Mouse (Mus musculus): ENCODE data around the gene BC005537.

- no peak for TF ChIP-seq CTCF (IDR thresholded peaks at IDR 0.05; ENCODE audit: insufficient read depth, low read depth, low read length)
- TF ChIP-seq POLR2A (IDR thresholded peaks at IDR 0.05; ENCODE audit: insufficient read depth, low read depth, low read length): no peak
Observed at GRCm38 (mm10) chr13:24825587-24825986, 24.1 kb downstream of the BC005537 start.
